Mouse (Mus musculus) limb, embryonic 10.5 days (tissue): ENCODE measurements at regions not wholly inside any gene's neighbourhood (a gene's known extent, or its start where the extent isn't known, plus 50 kb on each side); places are given as distances from the start of the nearest gene placed in this dataset.
A peak's percentile ranks its signal among the peaks of the same experiment; 100 is the strongest.

Source experiments
- DNase-seq: peaks from one replicate; pipeline ENCODE4 v3.0.0-alpha.2; 2017; ENCODE audit warnings: low spot score
- H3K27ac ChIP-seq: fragments of 300-500 bp; sonication (generic); 2 replicates; pipeline ENCODE4 v1.5.1; 2016; ENCODE audit warnings: mild to moderate bottlenecking
- H3K27me3 ChIP-seq: fragments of 300-500 bp; sonication (generic); 2 replicates; pipeline ENCODE4 v1.6.1; 2016; ENCODE audit warnings: low read depth, mild to moderate bottlenecking; ENCODE audit not compliant: poor library complexity, severe bottlenecking
- H3K36me3 ChIP-seq: fragments of 300-500 bp; sonication (generic); 2 replicates; pipeline ENCODE4 v1.6.1; 2016; ENCODE audit warnings: mild to moderate bottlenecking, moderate library complexity
- H3K4me1 ChIP-seq: fragments of 300-500 bp; sonication (generic); 2 replicates; pipeline ENCODE4 v1.6.1; 2016
- H3K4me3 ChIP-seq: fragments of 300-500 bp; sonication (generic); 2 replicates; pipeline ENCODE4 v1.5.1; 2016; ENCODE audit warnings: mild to moderate bottlenecking, moderate library complexity
- H3K9me3 ChIP-seq: fragments of 300-500 bp; sonication (generic); replicated peaks from 2 replicates; pipeline ENCODE4 v1.6.1; 2016; ENCODE audit warnings: mild to moderate bottlenecking
- WGBS: fragments of 180-500 bp; shearing (Covaris S2); methylation state at CpG from one replicate; pipeline ENCODE4 v1.1.7; 2016; 5-methylcytosine and 5-hydroxymethylcytosine counted together

GRCm38 (mm10) chr3:52543006-52543405 lies 274.9 kb downstream of the Foxo1 start:
- no peaks in the 10 kb centered on the region for H3K36me3 ChIP-seq
- WGBS = 75% methylated on average over 6 of the region's 6 CpGs
- peaks cover 44% of the 10 kb centered on the region for H3K4me1 ChIP-seq
- H3K27ac ChIP-seq = 0 out of 2 replicates have a peak overlapping the region, but pooled peaks have one; percentile 46
- H3K4me3 ChIP-seq = no peak overlapping the region
- H3K27me3 ChIP-seq = no peaks in the 10 kb centered on the region
- H3K9me3 ChIP-seq = no peaks in the 10 kb centered on the region
- DNase-seq = no peak

- DNase-seq = no peak
- no peaks in the 10 kb centered on the region for H3K36me3 ChIP-seq
- 58% methylated on average over 9 of the region's 9 CpGs for WGBS
Measured at GRCm38 (mm10) chr3:52540862-52541380, 272.8 kb downstream of the Foxo1 start.

GRCm38 (mm10) chr3:52539813-52540378 lies 271.8 kb downstream of the Foxo1 start:
- no peaks in the 10 kb centered on the region for H3K27me3 ChIP-seq
- peak overlapping the region; percentile 62; the same call in 1 of the 2 replicates for H3K27ac ChIP-seq
- H3K4me1 ChIP-seq = peaks cover 56% of the 10 kb centered on the region
- H3K9me3 ChIP-seq = no peaks in the 10 kb centered on the region
- DNase-seq = no peak
- H3K36me3 ChIP-seq = no peaks in the 10 kb centered on the region
- WGBS = 40% methylated on average over 10 of the region's 10 CpGs
- no peak overlapping the region for H3K4me3 ChIP-seq

More at GRCm38 (mm10) chr3:52540862-52541380, 272.8 kb downstream of the Foxo1 start:
- Histone ChIP-seq H3K27ac (no peak overlapping the region), H3K27me3 (no peaks in the 10 kb centered on the region), H3K4me1 (peaks cover 46% of the 10 kb centered on the region), H3K9me3 (no peaks in the 10 kb centered on the region), H3K4me3 (no peak overlapping the region)

- no peak overlapping the region for H3K4me3 ChIP-seq
- DNase-seq = no peak
- no peaks in the 10 kb centered on the region for H3K9me3 ChIP-seq
- no peak overlapping the region for H3K27ac ChIP-seq
- no peaks in the 10 kb centered on the region for H3K27me3 ChIP-seq
- H3K4me1 ChIP-seq = peaks cover 55% of the 10 kb centered on the region
- no peaks in the 10 kb centered on the region for H3K36me3 ChIP-seq
- WGBS = 81% methylated on average over 4 of the region's 4 CpGs
Measured at GRCm38 (mm10) chr3:52538306-52538705, 270.2 kb downstream of the Foxo1 start.

- no peaks in the 10 kb centered on the region for H3K27me3 ChIP-seq
- no peak overlapping the region for H3K27ac ChIP-seq
- no peak for DNase-seq
- WGBS = 78% methylated on average over 10 of the region's 10 CpGs
- no peak overlapping the region for H3K4me3 ChIP-seq
- H3K4me1 ChIP-seq = peaks cover 46% of the 10 kb centered on the region
- no peaks in the 10 kb centered on the region for H3K9me3 ChIP-seq
- H3K36me3 ChIP-seq = no peaks in the 10 kb centered on the region
Measured at GRCm38 (mm10) chr3:52537362-52537911, 269.3 kb downstream of the Foxo1 start.

- Histone ChIP-seq H3K27me3 (no peaks in the 10 kb centered on the region), H3K4me1 (peaks cover 32% of the 10 kb centered on the region), H3K36me3 (no peaks in the 10 kb centered on the region), H3K27ac (no peak overlapping the region), H3K4me3 (no peak overlapping the region), H3K9me3 (no peaks in the 10 kb centered on the region)
- WGBS = 28% methylated on average over 7 of the region's 7 CpGs
- DNase-seq = peak; percentile 47
Measured at GRCm38 (mm10) chr3:52535411-52536021, 267.4 kb downstream of the Foxo1 start.

- H3K27me3 ChIP-seq = no peaks in the 10 kb centered on the region
- no peak for DNase-seq
- H3K4me1 ChIP-seq = peaks cover 18% of the 10 kb centered on the region
- 66% methylated on average over 7 of the region's 7 CpGs for WGBS
- no peaks in the 10 kb centered on the region for H3K9me3 ChIP-seq
- no peak overlapping the region for H3K27ac ChIP-seq
- no peaks in the 10 kb centered on the region for H3K36me3 ChIP-seq
- H3K4me3 ChIP-seq = no peak overlapping the region
Measured at GRCm38 (mm10) chr3:52534118-52534517, 266.0 kb downstream of the Foxo1 start.

GRCm38 (mm10) chr3:52531686-52532351 lies 263.7 kb downstream of the Foxo1 start:
- peaks cover 18% of the 10 kb centered on the region for H3K4me1 ChIP-seq
- H3K4me3 ChIP-seq = no peak overlapping the region
- H3K9me3 ChIP-seq = no peaks in the 10 kb centered on the region
- no peaks in the 10 kb centered on the region for H3K36me3 ChIP-seq
- H3K27ac ChIP-seq = no peak overlapping the region
- H3K27me3 ChIP-seq = no peaks in the 10 kb centered on the region
- WGBS = 64% methylated on average over 8 of the region's 8 CpGs
- no peak for DNase-seq

- H3K36me3 ChIP-seq = no peaks in the 10 kb centered on the region
- no peak overlapping the region for H3K4me3 ChIP-seq
- H3K27me3 ChIP-seq = no peaks in the 10 kb centered on the region
- H3K9me3 ChIP-seq = no peaks in the 10 kb centered on the region
- H3K27ac ChIP-seq = no peak overlapping the region
- no peak for DNase-seq
- peaks cover 12% of the 10 kb centered on the region for H3K4me1 ChIP-seq
- 91% methylated on average over 7 of the region's 7 CpGs for WGBS
Measured at GRCm38 (mm10) chr3:52530406-52530970, 262.4 kb downstream of the Foxo1 start.

GRCm38 (mm10) chr3:52529136-52529535 lies 261.0 kb downstream of the Foxo1 start:
- Histone ChIP-seq H3K9me3 (no peaks in the 10 kb centered on the region), H3K36me3 (no peaks in the 10 kb centered on the region), H3K4me3 (no peak overlapping the region), H3K27ac (no peak overlapping the region), H3K4me1 (peaks cover 5% of the 10 kb centered on the region; the same call in 1 of the 2 replicates), H3K27me3 (no peaks in the 10 kb centered on the region)
- WGBS = 87% methylated on average over 6 of the region's 6 CpGs
- no peak for DNase-seq

- Histone ChIP-seq H3K36me3 (no peaks in the 10 kb centered on the region), H3K27me3 (no peaks in the 10 kb centered on the region), H3K27ac (no peak overlapping the region), H3K4me1 (peaks cover 5% of the 10 kb centered on the region; the same call in 1 of the 2 replicates), H3K4me3 (no peak overlapping the region), H3K9me3 (no peaks in the 10 kb centered on the region)
- 93% methylated on average over 7 of the region's 7 CpGs for WGBS
- DNase-seq = no peak
Measured at GRCm38 (mm10) chr3:52528521-52528920, 260.4 kb downstream of the Foxo1 start.

GRCm38 (mm10) chr3:52527781-52528180 lies 259.6 kb downstream of the Foxo1 start:
- Histone ChIP-seq H3K4me1 (peaks cover 5% of the 10 kb centered on the region; the same call in 1 of the 2 replicates), H3K4me3 (no peak overlapping the region), H3K36me3 (no peaks in the 10 kb centered on the region), H3K9me3 (no peaks in the 10 kb centered on the region), H3K27ac (no peak overlapping the region), H3K27me3 (no peaks in the 10 kb centered on the region)
- DNase-seq = no peak
- 74% methylated on average over 3 of the region's 3 CpGs for WGBS
